Mouse (Mus musculus) lung, adult 2 months (tissue): Measurements from ENCODE around the gene 4930404N11Rik.

ENCODE experiments used
- CTCF ChIP-seq: fragments of 200-500 bp; IDR thresholded peaks from 2 replicates; pipeline ENCODE4 v1.5.1; 2011; ENCODE audit warnings: mild to moderate bottlenecking, low read length, control low read depth; ENCODE audit not compliant: insufficient read depth
- POLR2A ChIP-seq: fragments of 200-500 bp; IDR thresholded peaks from 2 replicates; pipeline ENCODE4 v1.6.1; 2011; ENCODE audit warnings: low read depth, mild to moderate bottlenecking, control low read depth, low read length, borderline replicate concordance; ENCODE audit errors: extremely low read depth

GRCm38 (mm10) chr10:81316338-81317060, 49.1 kb downstream of the 4930404N11Rik start:
- TF ChIP-seq CTCF = peak; percentile 61
- TF ChIP-seq POLR2A = no peak
